Mouse (Mus musculus) MEL (cell line): ENCODE measurements at regions not wholly inside any gene's neighbourhood (a gene's known extent, or its start where the extent isn't known, plus 50 kb on each side); places are given as distances from the start of the nearest gene placed in this dataset.

Experiments
- DNase-seq: peaks from one replicate; pipeline ENCODE4 v3.0.0; 2011; ENCODE audit warnings: low read depth, low spot score
- H3K27ac ChIP-seq: 2 replicates; pipeline ENCODE4 v1.5.1; 2012; ENCODE audit warnings: low read depth, mild to moderate bottlenecking, control low read depth, low read length, moderate library complexity; ENCODE audit not compliant: control insufficient read depth
- H3K27me3 ChIP-seq, 2 experiments: fragments of 150-350 bp in 1 of 2; sonication (generic) in 1 of 2; 2 replicates each; pipeline ENCODE4 v1.6.1; 2012; ENCODE audit warnings: low read length in 2 of 2, mild to moderate bottlenecking in 2 of 2, improper control_type of control experiment in 1 of 2, moderate library complexity in 1 of 2; ENCODE audit not compliant: insufficient read depth in 2 of 2, control insufficient read depth in 1 of 2
- H3K36me3 ChIP-seq, 2 experiments: 2 replicates each; pipeline ENCODE4 v1.6.1; 2012 to 2014; ENCODE audit warnings: low read length in 2 of 2, improper control_type of control experiment in 1 of 2, inconsistent platforms in 1 of 2, mild to moderate bottlenecking in 1 of 2; ENCODE audit not compliant: insufficient read depth in 2 of 2, control insufficient read depth in 1 of 2
- H3K4me1 ChIP-seq, 2 experiments: fragments of 150-350 bp in 1 of 2; sonication (generic) in 1 of 2; 2 replicates each; pipeline ENCODE4 v1.6.1; 2012; ENCODE audit warnings: low read length in 2 of 2, improper control_type of control experiment in 1 of 2, mild to moderate bottlenecking in 1 of 2; ENCODE audit not compliant: insufficient read depth in 2 of 2, control insufficient read depth in 1 of 2
- H3K4me3 ChIP-seq, 2 experiments: fragments of 150-350 bp in 1 of 2; sonication (generic) in 1 of 2; 2 replicates each; pipeline ENCODE4 v1.5.1; 2012; ENCODE audit warnings: low read depth in 2 of 2, low read length in 2 of 2, mild to moderate bottlenecking in 2 of 2, moderate library complexity in 2 of 2, control low read depth in 1 of 2, improper control_type of control experiment in 1 of 2; ENCODE audit not compliant: control insufficient read depth in 1 of 2, insufficient read depth in 1 of 2
- H3K79me2 ChIP-seq: 2 replicates; pipeline ENCODE4 v1.6.1; 2012; ENCODE audit warnings: mild to moderate bottlenecking, low read length, moderate library complexity; ENCODE audit not compliant: control insufficient read depth, poor library complexity, insufficient read depth
- H3K9ac ChIP-seq: 2 replicates; pipeline ENCODE4 v1.6.1; 2012; ENCODE audit warnings: low read depth, mild to moderate bottlenecking, control low read depth, low read length, moderate library complexity; ENCODE audit not compliant: control insufficient read depth, poor library complexity, severe bottlenecking
- H3K9me3 ChIP-seq: fragments of 150-350 bp; sonication (generic); replicated peaks from 2 replicates; pipeline ENCODE4 v1.6.1; 2012; ENCODE audit warnings: mild to moderate bottlenecking, low read length, improper control_type of control experiment, moderate library complexity; ENCODE audit not compliant: insufficient read depth
- CHD2 ChIP-seq: IDR thresholded peaks from 2 replicates; pipeline ENCODE4 v1.6.1; 2011; ENCODE audit warnings: low read length, improper control_type of control experiment
- GABPA ChIP-seq: IDR thresholded peaks from 2 replicates; pipeline ENCODE4 v1.6.1; 2012; ENCODE audit warnings: low read depth, mild to moderate bottlenecking, inconsistent platforms, low read length, improper control_type of control experiment, moderate library complexity
- HCFC1 ChIP-seq: IDR thresholded peaks from 2 replicates; pipeline ENCODE4 v1.6.1; 2012; ENCODE audit warnings: low read depth, mild to moderate bottlenecking, inconsistent platforms, low read length, improper control_type of control experiment, moderate library complexity
- JUND ChIP-seq: IDR thresholded peaks from 2 replicates; pipeline ENCODE4 v1.6.1; 2011; ENCODE audit warnings: low read depth, mild to moderate bottlenecking, improper control_type of control experiment, low read length
- KAT2A ChIP-seq: conservative IDR thresholded peaks from 2 replicates; pipeline ENCODE4 v1.6.1; 2012; ENCODE audit warnings: low read depth, low read length, improper control_type of control experiment, inconsistent platforms
- MEF2A ChIP-seq: IDR thresholded peaks from 2 replicates; pipeline ENCODE4 v1.6.1; 2014; ENCODE audit warnings: low read depth, mild to moderate bottlenecking, inconsistent platforms, low read length, improper control_type of control experiment; ENCODE audit not compliant: poor library complexity, insufficient replicate concordance, severe bottlenecking; ENCODE audit errors: extremely low read depth
- MYC ChIP-seq: IDR thresholded peaks from 2 replicates; pipeline ENCODE4 v1.6.1; 2011; ENCODE audit warnings: low read depth, mild to moderate bottlenecking, low read length, improper control_type of control experiment, moderate library complexity
- POLR2A ChIP-seq, 2 experiments: IDR thresholded peaks; 2 replicates each; pipeline ENCODE4 v1.6.1; 2011 to 2012; ENCODE audit warnings: low read length in 2 of 2, mild to moderate bottlenecking in 2 of 2, control low read depth in 1 of 2, improper control_type of control experiment in 1 of 2, low read depth in 1 of 2, moderate library complexity in 1 of 2; ENCODE audit not compliant: control insufficient read depth in 1 of 2, insufficient read depth in 1 of 2, poor library complexity in 1 of 2
- RCOR1 ChIP-seq: IDR thresholded peaks from 2 replicates; pipeline ENCODE4 v1.6.1; 2012; ENCODE audit warnings: low read depth, mild to moderate bottlenecking, inconsistent platforms, low read length, improper control_type of control experiment
- TCF12 ChIP-seq: IDR thresholded peaks from 2 replicates; pipeline ENCODE4 v1.6.1; 2014; ENCODE audit warnings: low read depth, mild to moderate bottlenecking, inconsistent platforms, low read length, improper control_type of control experiment, moderate library complexity
- USF2 ChIP-seq, 2 experiments: IDR thresholded peaks; 2 replicates each; pipeline ENCODE4 v1.6.1; 2011 to 2012; ENCODE audit warnings: improper control_type of control experiment in 2 of 2, low read length in 2 of 2, borderline replicate concordance in 1 of 2, inconsistent platforms in 1 of 2, low read depth in 1 of 2, mild to moderate bottlenecking in 1 of 2; ENCODE audit not compliant: insufficient read depth in 1 of 2
- ZKSCAN1 ChIP-seq: IDR thresholded peaks from 2 replicates; pipeline ENCODE4 v1.6.1; 2012; ENCODE audit warnings: low read depth, mild to moderate bottlenecking, inconsistent platforms, low read length, improper control_type of control experiment, moderate library complexity
- ZNF384 ChIP-seq: IDR thresholded peaks from 2 replicates; pipeline ENCODE4 v1.6.1; 2012; ENCODE audit warnings: low read depth, mild to moderate bottlenecking, inconsistent platforms, low read length, improper control_type of control experiment

- H3K9ac ChIP-seq, result no peak overlapping the region
- no peaks in the 10 kb centered on the region for H3K4me1 ChIP-seq
- H3K27ac ChIP-seq, result no peak overlapping the region
- no peak for DNase-seq
- H3K27me3 ChIP-seq, result no peaks in the 10 kb centered on the region
- no peaks in the 10 kb centered on the region for H3K36me3 ChIP-seq
- no peaks in the 10 kb centered on the region for H3K79me2 ChIP-seq
- H3K9me3 ChIP-seq, result no peaks in the 10 kb centered on the region
- TF ChIP-seq HCFC1 (no peak), USF2 (IDR thresholded peaks at IDR 0.05; ENCODE audit: borderline replicate concordance in 1 of 2, insufficient read depth in 1 of 2, low read depth in 1 of 2, low read length in 2 of 2) (no peak), GABPA (no peak)
- H3K4me3 ChIP-seq, result no peak overlapping the region
Observed at GRCm38 (mm10) chr5:85525385-85526194, 539.8 kb downstream of the Cenpc1 start.

DNA sequence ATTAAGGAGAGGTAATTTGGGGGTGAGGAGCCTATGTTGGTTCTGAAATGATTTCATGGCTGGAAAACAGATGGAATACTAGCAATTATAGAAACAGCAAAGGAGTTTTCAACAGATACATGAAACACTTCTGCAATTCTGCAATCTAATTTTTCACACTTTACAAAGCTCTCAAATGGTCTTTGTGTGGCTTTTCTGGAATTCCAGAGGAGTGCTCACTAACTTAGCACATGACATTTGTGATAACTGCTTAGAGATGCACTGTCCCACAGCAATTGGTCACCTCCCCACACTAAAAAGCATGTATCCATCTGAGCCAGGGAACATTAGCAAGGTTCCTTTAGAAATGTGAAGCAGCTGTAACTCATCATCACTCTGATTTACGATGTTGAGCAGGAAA lies 560.1 kb downstream of the Cenpc1 start:
- no peak for DNase-seq
- Histone ChIP-seq H3K36me3 (no peaks in the 10 kb centered on the region), H3K79me2 (no peaks in the 10 kb centered on the region), H3K9ac (no peak overlapping the region), H3K4me1 (no peaks in the 10 kb centered on the region), H3K27ac (no peak overlapping the region), H3K27me3 (no peaks in the 10 kb centered on the region), H3K9me3 (no peaks in the 10 kb centered on the region), H3K4me3 (no peak overlapping the region)
- TF ChIP-seq CHD2 (no peak), RCOR1 (no peak), ZKSCAN1 (no peak), MEF2A (no peak), MYC (no peak), TCF12 (no peak), ZNF384 (no peak), USF2 (IDR thresholded peaks at IDR 0.05; ENCODE audit: borderline replicate concordance in 1 of 2, insufficient read depth in 1 of 2, low read depth in 1 of 2, low read length in 2 of 2) (no peak)

DNA sequence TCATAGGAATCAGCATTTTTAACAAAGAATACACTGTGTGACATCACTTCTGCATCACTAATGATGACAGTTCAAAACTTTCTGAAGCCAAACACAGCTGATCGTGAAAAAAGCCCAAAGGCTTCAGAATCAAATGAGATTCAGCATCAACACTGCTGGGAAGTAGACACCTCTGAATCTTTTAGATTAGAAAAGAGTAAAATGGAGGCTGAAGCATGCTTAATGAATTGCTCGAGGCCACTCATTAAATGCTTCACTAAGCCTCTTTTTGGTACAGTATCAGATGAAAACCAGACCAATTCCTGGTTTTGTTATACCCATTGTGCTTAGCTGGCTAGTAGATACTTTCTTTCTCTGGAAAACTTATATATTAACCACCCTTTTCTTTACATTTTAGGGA lies 568.1 kb downstream of the Cenpc1 start:
- Histone ChIP-seq H3K36me3 (no peaks in the 10 kb centered on the region), H3K9ac (no peak overlapping the region), H3K4me3 (no peak overlapping the region), H3K9me3 (no peaks in the 10 kb centered on the region), H3K27me3 (no peaks in the 10 kb centered on the region), H3K4me1 (no peaks in the 10 kb centered on the region), H3K27ac (no peak overlapping the region), H3K79me2 (no peaks in the 10 kb centered on the region)
- TF ChIP-seq JUND (no peak), RCOR1 (no peak), POLR2A (IDR thresholded peaks at IDR 0.05; ENCODE audit: control insufficient read depth in 1 of 2, insufficient read depth in 1 of 2, low read depth in 1 of 2, low read length in 2 of 2, poor library complexity in 1 of 2) (no peak), USF2 (IDR thresholded peaks at IDR 0.05; ENCODE audit: borderline replicate concordance in 1 of 2, insufficient read depth in 1 of 2, low read depth in 1 of 2, low read length in 2 of 2) (no peak), ZKSCAN1 (no peak), KAT2A (no peak)
- DNase-seq, result no peak
